Mouse (Mus musculus) adrenal gland, postnatal 4 days (tissue): ENCODE data around the gene Mre11a. TPM values are rescaled to one million over a fixed set of nuclear protein-coding genes. Genes with fewer than 3 reads are reported as not detected.

ENCODE experiments used
- DNase-seq, 2 experiments: peaks; one replicate each; pipeline ENCODE4 v3.0.0; 2021 to 2022; ENCODE audit warnings: low spot score in 2 of 2, mixed read lengths in 2 of 2
- total RNA-seq, 2 experiments: library from RNA; stranded (reverse); gene quantifications; 2 replicates each; pipeline ENCODE4 v1.2.3; 2021

Gene Mre11a
- total RNA-seq, 2 experiments from 2014 or later: 25.8 to 31.3 TPM

DNA sequence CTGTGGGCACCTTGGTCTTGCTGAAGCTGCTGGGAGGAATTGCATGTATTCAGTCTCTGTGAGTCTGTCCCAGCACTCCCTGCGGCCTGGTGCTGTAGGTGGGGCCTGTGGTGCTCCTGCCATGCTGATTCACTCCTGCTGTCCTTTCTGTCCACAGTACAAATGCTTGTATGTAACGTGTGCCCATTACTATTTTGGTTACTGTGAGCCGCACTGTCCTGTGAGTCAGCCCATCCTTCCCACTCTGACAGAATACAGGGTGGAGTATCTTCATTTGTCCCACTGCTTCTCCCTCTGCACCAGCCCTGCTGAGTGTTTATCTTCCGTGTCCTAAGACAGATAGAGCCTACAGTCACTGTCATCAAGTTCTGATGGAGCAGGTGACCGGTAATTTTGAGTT, 25.7 kb downstream of the Mre11a start:
- no peak for DNase-seq

DNA sequence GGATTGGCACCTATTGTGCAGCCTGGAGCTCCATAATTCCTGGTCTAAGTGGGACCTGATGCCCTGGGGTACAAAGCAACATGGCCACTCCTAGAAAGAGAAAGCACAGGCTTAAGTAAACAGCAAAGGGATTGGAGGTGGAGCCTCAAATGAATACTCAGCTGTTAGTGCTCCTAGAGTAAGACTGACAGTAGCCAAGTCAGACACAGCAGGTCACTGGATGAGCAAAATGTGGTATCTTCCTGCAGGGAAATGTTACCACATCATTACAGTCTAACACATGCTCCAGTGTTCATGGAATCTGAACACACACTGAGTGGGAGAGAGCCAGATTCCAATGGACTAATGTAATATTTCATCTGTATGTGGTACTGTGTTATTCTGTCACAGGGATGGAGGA, 36.9 kb downstream of the Mre11a start:
- no peak for DNase-seq

DNA sequence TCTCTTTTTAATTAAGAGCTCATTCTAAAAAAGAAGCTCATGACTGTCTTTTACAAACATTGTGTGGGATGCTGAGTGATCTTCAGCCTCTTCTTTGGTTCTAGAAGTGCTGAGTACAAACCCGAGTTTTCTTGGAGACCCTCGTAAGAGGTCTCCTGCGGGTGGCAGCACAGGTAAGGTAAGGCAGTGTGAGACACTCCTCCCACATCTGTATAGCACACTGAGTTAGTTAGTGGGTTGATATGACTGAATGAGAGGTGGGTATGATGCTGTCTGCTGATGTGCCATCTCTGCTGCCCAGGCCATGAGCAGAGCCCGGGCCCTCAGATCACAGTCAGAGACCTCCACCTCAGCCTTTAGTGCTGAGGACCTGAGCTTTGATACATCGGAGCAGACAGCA, 40.4 kb downstream of the Mre11a start:
- no peak for DNase-seq

DNA sequence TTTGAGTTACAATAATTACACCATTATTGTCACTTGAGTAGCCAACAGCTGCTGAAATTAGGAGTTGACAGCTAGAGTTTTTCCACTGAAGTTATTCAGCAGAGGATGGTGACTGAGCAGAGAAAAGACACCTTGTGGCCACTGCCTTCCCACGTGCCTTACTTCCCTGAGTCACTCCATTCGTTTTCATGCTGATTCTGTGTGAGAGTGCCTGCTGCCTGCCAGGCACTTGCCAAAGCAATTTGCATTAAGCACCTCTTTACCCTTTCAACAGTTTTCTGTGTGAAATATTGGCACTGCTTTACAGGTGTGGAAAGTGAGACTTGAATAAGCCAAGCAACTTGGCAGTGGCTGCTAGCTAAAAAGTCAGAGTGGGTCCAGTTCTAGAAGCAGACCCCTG, 43.4 kb downstream of the Mre11a start:
- no peak for DNase-seq

DNA sequence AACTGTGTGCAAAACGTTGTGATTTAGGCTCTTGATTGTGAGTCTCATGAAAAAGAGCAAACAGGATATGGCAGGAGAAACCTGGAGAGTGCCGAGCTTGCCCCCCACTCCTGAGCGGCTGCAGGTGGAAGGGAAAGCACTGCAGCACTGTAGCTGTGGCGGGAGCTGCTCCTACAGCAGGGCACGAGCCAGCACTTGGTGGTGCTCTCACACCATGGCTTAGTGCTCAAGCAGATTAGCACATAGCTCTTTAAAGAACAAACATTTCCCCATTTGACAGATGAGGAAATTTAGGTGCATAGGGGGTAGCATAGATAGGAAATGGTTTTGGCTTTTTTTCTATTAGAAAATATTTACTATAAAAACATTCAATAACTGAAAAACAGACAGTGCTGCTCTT, 47.6 kb downstream of the Mre11a start:
- no peak for DNase-seq

DNA sequence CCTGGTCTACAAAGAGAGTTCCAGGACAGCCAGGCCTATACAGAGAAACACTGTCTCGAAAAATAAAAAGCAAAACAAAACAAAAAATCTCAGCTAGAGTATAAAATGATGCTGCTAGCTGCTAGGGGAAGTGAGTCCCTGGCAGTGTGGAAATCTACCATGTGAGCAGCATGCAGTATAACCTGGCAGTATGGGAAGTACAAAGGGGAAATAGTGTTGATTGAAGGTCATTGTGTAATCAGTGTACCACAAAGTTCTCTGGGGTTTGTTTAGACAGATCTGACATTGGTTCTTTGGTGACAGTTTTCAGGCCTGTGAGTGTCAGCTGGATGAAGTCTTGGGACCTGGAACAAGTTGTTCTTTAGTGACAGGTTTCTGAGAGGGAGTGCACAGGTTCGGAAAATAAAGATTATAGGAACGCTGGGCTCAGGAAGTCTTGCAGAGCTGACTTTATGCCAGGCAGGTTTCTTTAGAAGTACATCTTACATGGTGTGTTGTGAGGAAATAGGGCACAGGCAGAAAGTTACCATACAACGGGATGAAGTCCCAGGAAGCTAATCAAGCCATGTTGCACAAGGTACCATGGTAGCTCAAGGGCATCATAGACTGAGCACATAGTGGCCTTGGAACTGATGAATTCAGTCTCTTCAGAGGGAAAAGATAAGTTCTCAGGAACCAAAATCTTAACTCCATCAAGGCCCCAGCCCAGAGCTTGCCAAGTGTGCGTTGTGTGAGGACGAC, 51.1 kb downstream of the Mre11a start:
- DNase-seq: no peak

DNA sequence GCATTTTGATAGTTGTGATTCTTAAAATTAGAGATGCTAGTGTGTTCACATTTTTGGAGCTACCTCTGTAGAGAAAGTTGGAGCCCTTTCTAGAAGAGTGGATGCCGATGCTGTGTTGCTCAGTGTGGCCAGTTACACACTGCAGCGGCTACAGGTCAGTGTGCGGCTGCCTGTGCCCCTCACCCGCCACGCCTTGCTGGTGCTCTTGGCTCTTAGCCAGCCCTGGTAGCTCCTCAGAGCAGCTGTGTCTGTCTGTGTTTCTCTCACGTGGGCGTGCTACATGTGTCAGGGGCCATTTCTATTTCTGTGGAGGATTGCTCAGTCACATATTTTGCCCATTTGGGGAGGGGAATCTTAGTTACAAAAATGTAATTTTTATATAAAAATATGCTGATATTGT, 55.1 kb downstream of the Mre11a start:
- no peak for DNase-seq

DNA sequence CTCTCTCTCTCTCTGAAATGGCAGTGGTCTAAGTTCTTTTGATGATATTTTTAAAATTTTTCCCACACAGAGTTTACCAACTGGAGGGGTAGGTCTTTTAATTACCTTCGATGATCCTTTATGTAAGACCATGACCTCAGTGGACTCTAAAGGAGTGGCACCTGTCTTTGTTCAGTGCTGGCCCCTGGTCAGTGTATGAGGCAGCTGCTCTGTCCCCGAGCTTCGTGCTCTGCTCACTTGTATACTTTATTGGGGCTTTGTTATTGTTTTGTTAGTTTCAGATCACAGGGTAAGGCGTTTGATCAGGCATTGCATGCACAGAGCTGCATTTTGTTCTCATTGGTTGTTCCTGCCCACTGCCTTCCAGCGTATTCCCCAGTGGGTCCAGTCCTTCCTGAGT, 55.5 kb downstream of the Mre11a start:
- DNase-seq: no peak

DNA sequence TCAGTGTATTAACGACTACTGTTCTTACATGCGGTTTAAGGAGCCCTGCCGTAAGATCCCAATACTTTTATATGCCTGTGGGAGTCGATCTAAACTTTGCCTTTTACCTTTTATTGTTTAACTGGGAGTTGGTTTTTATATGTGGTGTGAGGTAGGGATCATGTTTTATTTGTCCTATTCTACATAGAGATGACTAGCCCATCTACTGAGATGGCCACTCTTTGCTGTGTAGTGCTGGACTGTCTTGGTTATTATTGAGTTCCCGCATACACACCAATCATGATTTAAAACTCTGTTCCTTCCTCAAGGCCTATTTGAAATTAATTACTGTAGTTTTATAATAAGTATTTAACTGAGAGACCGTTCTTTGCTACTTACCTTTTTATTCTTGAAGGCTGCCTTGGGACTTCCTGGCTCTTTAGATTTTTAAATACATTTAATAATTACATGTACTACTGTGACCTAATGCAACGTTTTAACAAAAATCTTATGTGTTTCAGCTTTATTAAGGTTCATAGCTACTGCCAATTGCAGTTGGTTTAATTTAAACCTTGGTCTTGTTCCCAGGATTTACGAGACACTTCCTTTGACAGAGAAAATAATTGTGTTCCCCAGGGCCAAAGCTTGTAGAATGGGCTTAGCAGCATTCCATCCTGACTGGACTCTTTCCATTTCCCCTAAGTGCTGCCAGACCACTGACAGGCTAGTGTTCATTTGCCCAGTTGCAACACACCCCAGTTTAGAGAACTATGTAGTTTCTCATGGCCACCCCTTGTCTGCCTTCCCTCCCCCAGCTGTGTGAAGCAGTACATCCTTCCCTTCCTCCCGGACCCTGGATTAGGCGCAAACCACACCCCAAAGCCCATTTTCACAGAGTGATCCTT, 57.7 kb downstream of the Mre11a start:
- no peak for DNase-seq

DNA sequence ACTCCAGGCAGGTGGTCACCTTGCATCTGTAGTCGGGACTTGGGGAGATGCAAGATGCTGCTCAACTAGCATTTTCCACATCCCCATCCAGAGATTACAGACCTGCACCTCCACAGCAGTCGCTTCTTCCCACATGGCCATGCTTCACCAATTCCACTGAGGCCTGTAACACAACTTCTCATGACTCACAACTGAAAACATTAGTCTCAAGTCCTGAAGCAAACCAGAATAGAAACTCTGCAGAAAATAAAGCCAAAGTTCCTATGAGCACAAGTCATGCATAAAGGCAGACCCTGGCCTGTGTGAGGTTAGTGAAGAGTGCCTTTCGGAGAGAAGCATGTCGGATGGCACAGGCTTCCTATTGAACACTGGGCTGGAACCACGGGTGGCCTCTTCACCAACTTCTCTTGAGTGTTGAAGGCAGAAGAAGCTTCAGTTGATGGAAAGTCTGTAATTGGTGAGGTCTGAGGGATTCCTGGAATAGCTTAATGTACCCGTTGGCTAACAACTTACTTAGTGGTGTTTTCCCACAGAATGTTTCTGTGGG, 58.9 kb downstream of the Mre11a start:
- DNase-seq: no peak

DNA sequence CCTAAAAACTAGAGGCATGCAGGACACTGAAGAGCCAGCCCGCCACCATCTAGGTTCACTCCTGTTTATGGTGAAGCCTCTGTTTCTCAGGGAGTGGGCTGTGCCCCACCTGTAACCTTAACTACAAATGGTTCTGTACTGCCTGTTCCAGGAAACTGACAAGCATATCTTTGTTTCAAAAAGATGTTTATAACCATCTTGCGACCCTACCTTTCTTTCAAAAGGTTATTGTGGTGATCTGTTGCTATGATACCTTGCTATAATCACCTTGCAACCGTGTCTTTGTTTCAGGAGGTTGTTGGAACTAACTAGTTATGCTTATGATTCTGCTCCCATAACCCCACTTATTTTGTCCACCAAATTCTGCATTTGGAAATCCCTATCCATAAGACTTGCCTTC, 59.4 kb downstream of the Mre11a start:
- no peak for DNase-seq

DNA sequence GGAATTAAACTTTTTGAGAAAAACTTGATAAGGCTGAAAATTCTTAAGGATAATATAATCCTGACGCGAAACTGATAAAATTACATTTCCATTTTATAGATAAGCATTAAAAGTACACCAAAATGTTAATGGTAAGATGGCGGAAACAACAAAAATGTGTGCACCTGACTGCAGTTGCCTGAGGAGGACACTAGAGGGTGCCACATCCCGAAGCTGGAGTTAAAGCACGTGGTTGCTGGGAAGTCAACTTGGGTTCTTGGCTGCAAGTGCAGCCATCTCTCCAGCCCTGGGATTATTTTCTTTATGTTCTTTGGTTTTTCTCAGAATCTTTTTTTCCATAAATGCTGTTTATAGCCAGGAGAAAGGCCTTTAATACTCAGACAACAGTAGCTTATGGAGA, 62.0 kb downstream of the Mre11a start:
- DNase-seq: no peak

DNA sequence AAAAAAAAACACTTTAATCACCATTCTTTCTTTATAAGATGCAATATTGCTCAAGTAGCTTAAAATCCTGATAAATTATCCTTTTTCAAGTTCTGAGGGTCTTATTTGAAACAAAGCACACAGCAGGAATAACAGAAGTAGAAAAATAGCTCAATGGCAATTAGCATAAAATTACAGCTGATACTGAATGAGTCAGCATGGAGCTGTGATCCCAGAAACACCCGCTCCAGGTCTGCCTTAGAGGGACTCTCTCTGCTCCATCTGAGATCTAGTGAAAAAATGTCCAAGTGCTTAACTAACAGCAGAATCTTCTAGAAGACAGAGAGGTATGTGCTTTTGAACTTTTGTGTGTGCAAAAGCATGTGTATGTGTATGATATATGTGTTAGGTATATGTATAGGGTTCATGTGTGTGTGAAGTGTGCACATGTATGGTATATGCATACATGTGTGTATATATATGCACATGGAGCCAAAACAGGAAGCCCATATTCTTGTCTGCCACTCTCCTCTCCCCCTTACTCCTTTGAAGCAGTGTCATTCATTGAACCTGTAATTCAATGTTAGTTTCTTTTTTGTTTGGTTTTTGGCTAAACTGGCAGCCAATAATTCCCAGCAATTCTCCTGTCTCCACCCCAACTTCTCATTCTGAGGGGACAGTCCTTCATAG, 63.9 kb downstream of the Mre11a start:
- no peak for DNase-seq

DNA sequence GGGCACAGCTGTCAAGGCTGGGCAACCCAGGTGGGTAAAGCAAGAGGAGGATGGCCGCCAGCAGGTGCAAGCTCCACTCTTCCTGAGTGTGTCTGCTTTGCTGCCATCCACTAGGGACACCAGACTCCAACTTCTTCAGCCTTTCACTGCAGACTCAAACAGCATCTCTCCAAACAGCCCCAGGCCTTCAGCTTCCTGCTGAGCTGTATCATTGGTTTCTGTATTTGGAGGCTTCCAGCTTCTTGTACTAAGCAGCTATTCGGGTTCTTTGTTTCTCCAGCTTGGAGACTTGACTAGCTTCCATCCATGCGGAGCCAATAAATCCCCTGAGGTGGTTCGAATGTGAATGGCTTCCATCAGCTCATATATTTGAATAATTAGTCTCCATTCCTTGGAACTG, 70.1 kb downstream of the Mre11a start:
- DNase-seq: no peak

DNA sequence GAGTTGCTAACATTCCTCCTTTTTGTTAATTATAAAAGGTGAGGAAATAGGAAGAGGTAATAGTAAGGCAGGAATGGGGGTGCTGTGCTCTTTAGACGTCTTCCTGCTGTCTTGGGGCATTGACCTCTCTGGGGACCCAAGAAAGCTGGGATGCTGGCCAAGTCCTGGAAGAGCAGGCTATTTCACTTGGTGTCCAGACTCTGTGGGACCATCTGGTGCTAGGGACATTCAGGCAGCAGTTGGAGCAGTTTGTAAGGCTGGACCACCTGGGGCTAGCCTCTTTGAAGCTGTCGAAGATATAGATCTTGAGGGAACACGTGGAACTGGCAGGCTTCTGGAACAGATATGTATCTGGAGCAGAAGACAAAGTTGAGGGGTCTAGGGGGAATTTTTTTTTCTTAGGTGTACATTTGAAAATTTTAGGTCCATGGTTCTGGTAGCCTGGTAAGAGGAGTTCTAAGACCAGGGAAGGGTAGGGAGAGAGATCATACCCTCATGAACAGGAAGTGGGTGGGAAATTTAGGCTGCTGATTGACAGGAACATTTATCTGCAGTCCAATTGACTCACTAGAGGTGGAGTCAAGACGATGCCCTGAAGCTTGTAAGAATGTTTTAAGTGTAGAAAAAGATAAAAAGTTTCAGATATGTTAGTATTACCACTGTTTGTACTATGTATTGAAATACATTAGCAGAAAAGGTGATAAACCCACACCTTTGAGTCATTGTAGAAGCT, 72.6 kb downstream of the Mre11a start:
- DNase-seq: no peak

DNA sequence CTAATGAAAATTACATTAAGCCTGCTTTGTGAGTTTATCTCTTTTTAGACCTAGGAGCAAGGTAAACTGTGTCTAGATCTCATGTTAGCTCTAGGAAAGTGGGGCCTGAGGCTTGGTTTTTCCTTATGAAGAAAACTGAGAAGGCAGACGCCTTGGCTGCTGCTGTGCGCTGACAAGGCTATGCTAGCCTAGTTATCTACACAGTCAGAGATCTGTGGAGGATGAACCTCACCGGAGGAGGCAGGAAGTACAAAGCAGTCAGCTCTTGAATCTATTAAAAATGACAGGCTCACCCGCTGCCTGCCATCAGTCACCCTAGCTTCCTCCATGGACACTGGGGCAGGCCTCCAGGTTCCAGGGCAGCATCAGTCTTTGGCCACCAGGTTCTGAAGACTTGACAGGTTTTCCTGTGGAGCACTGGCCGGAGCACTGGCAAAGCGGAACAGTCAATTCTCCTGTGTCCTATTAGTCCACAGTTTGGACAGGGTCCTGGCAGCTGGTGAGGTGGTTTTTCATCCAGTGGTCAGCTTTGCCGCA, 73.8 kb downstream of the Mre11a start:
- no peak for DNase-seq

DNA sequence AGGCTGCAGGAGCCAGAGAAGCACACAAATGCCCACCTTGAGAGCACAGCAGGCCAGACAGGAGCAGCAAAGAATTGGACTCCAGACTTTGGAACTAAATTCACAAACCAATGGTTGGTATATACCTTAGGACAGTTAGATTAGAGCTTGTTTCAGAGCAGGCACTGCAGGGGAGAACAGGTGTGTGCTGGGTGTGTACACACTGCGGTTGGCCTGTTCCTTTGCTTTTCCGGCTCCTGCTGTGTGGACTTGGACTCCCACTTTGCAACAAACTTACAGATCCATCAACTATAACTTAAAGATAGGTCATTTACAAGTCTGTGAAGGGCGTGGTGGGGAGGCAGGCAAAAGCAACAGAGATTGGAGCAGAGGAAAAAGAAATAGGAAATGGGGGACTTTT, 74.3 kb downstream of the Mre11a start:
- no peak for DNase-seq

DNA sequence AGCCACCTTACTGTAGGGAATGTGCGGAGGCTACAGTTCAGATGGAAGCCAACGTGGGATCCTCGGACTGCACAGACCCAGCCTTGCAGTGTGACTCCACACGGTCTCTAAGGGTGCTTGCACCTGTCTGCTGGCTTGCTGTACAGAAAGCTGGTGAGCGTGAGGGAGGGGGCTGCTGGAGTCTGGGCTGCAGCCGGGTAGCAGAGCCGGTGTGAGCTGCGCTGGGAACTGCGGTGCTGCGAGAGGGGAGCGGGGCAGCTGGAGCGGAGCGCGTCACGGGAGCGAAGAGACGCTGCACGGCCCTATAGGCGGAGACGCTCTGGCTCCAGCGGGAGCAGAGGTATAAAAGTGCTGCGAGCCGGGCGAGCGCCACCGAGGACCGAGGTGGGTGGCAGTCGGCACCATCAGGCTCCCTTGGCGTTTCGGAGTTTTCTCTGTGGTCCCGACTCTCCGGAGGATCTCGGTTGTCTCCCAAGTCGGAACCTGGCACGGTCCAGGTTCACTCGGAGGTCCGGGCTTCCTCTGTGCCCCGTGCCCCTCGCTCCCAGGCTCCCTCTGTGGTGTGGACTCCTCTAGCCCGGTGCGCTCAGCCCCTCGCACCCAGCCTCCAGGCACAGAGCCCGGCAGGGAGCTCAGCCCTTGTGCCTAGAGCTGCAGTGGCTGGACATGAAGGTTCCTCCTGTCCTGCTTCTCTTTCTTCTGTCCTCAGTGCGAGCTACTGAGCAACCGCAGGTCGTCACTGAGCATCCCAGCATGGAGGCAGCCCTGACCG, 75.6 kb downstream of the Mre11a start, which contains the start of gene Gpr83:
TSS of gene Gpr83 (plus strand) at position 343 of the 772 bp plus-strand sequence.
- DNase-seq: no peak

DNA sequence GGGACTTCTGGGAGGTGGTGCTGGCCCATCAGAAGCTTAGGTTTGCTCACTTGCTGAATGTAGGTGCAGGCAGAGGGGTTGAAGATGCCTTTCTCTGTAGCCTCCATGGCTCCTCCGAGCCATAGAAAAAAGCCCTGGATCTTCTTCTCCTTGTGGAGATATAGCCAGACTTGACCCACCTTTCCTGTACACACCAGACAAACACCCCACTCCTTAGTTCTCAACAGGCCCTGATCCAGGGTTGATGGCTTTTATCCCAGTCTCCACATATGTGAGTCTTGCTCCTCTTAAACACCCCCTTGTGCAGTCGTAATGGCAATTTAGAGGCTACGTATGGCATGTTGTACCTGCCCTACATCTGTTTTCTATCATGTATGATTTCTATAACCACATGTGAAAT, 78.7 kb downstream of the Mre11a start:
- no peak for DNase-seq

DNA sequence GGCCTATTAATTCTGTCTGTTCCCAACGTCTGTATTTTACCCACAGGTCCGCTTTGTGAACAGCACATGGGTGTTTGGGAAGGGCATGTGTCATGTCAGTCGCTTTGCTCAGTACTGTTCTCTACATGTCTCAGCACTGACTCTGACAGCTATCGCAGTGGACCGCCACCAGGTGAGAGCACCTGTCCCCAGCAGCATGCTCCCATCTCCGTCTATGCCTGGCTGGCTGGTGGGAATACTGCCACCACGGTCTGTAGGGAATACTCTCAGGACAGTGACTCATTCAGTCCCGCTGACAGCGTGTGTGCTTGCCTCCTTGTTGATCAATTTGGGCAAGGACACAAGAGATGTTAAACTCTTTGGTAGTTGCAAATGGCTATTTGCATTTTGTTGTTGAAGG, 80.3 kb downstream of the Mre11a start:
- DNase-seq: no peak
